Mouse (Mus musculus): Measurements from ENCODE around the gene Wsb2. TPM values are rescaled to one million over a fixed set of nuclear protein-coding genes. Genes with fewer than 3 reads are reported as not detected.
"Not testable (repeated sequence)": the region's sequence is repeated elsewhere in the genome, so short reads cannot be mapped to it uniquely, and the experiment has no call there.

Gene Wsb2
- polyA plus RNA-seq, 1 experiment: 120 TPM

DNA sequence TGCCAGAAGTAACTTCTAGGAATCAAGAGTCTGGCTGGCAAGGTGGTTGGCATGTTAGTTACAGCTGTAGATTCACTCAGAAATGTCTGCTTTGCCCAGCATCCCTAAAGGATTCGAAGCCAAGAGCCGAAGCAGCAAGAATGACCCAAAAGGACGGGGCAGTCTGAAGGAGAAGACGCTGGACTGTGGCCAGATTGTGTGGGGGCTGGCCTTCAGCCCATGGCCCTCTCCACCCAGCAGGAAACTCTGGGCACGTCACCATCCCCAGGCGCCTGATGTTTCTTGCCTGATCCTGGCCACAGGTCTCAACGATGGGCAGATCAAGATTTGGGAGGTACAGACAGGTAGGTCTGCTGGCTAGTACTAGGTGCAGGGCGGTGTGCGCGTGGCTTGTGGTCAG lies 13.5 kb downstream of the Wsb2 start:
- no peak overlapping the region for H3K4me3 ChIP-seq (ENCODE audit: control insufficient read depth, insufficient read depth, low read length)
- H3K27me3 ChIP-seq (ENCODE audit: control insufficient read depth, insufficient read depth, low read length): no peaks in the 10 kb centered on the region
- H3K4me1 ChIP-seq (replicated peaks; ENCODE audit: control insufficient read depth, insufficient read depth, low read length): no peaks in the 10 kb centered on the region
- 85% methylated on average over 10 of the region's 10 CpGs for WGBS
- TF ChIP-seq CTCF (IDR thresholded peaks at IDR 0.05; ENCODE audit: borderline replicate concordance, control insufficient read depth, extremely low read depth, insufficient read depth, low read length, poor library complexity) (no peak), POLR2A (IDR thresholded peaks at IDR 0.05; ENCODE audit: control insufficient read depth, extremely low read depth, insufficient read depth, low read length, poor library complexity) (no peak)
- H3K27ac ChIP-seq (ENCODE audit: control insufficient read depth, insufficient read depth, low read length): no peak overlapping the region
- H3K36me3 ChIP-seq (ENCODE audit: control insufficient read depth, insufficient read depth, low read length): peaks cover 65% of the 10 kb centered on the region
- DNase-seq: no peak

DNA sequence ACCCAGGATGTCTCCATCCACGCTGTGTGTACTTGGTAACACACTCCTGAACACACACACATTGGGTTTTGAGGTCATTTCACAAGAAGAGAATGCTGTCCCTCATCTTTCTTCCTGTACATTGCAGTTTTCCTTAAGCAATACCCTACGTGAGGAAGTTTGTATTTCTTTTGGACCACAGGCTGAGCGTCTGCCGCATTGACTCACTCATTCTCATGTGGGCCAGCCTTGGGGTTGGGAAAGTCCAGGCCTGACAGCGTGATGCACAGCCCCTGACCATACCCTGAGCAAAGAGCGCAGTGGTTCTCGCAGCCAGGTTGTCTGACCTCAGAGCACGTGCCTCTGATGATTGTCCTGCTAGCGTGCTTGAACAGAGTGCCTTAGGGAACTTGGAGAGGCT lies 16.3 kb downstream of the Wsb2 start:
- no peak overlapping the region for H3K4me3 ChIP-seq (ENCODE audit: control insufficient read depth, insufficient read depth, low read length)
- 96% methylated on average over 9 of the region's 9 CpGs for WGBS
- no peak for DNase-seq
- no peak overlapping the region for H3K27ac ChIP-seq (ENCODE audit: control insufficient read depth, insufficient read depth, low read length)
- no peaks in the 10 kb centered on the region for H3K27me3 ChIP-seq (ENCODE audit: control insufficient read depth, insufficient read depth, low read length)
- H3K4me1 ChIP-seq (replicated peaks; ENCODE audit: control insufficient read depth, insufficient read depth, low read length): no peaks in the 10 kb centered on the region
- peaks cover 73% of the 10 kb centered on the region for H3K36me3 ChIP-seq (ENCODE audit: control insufficient read depth, insufficient read depth, low read length)
- TF ChIP-seq POLR2A (IDR thresholded peaks at IDR 0.05; ENCODE audit: control insufficient read depth, extremely low read depth, insufficient read depth, low read length, poor library complexity) (no peak), CTCF (IDR thresholded peaks at IDR 0.05; ENCODE audit: borderline replicate concordance, control insufficient read depth, extremely low read depth, insufficient read depth, low read length, poor library complexity) (0 out of 2 replicates have a peak, but pooled peaks have one; percentile 18)

DNA sequence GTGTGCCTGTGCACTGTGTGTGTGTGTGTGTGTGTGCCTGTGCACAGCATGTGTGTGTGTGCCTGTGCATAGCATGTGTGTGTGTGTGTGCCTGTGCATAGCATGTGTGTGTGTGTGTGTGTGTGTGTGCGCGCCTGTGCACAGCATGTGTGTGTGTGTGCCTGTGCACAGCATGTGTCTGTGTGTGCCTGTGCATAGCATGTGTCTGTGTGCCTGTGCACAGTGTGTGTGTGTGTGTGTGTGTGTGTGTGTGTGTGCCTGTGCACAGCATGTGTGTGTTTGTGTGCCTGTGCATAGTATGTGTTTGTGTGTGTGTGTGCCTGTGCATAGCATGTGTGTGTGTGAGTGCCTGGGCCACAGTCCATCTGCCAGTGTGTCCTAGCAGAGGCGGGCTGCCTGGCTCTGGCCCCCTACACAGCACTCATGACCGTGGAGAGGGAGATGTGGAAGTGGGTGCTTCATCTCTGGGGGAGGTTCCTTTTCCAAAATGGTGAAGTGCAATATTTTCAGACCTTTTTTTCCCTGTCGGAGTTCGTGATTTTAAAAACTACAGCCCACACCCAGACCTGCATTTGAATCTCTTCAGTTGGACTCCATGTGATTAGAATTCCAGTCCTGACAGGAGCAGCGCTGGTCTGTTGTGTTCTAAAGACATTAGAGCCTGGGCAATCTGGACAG lies 17.4 kb downstream of the Wsb2 start:
- TF ChIP-seq POLR2A (IDR thresholded peaks at IDR 0.05; ENCODE audit: control insufficient read depth, extremely low read depth, insufficient read depth, low read length, poor library complexity) (no peak), CTCF (IDR thresholded peaks at IDR 0.05; ENCODE audit: borderline replicate concordance, control insufficient read depth, extremely low read depth, insufficient read depth, low read length, poor library complexity) (no peak)
- no peak for DNase-seq
- Histone ChIP-seq H3K27ac (ENCODE audit: control insufficient read depth, insufficient read depth, low read length) (no peak overlapping the region), H3K4me3 (ENCODE audit: control insufficient read depth, insufficient read depth, low read length) (no peak overlapping the region), H3K36me3 (ENCODE audit: control insufficient read depth, insufficient read depth, low read length) (peaks cover 71% of the 10 kb centered on the region), H3K4me1 (replicated peaks; ENCODE audit: control insufficient read depth, insufficient read depth, low read length) (no peaks in the 10 kb centered on the region), H3K27me3 (ENCODE audit: control insufficient read depth, insufficient read depth, low read length) (no peaks in the 10 kb centered on the region)
- WGBS: 88% methylated on average over 7 of the region's 7 CpGs

DNA sequence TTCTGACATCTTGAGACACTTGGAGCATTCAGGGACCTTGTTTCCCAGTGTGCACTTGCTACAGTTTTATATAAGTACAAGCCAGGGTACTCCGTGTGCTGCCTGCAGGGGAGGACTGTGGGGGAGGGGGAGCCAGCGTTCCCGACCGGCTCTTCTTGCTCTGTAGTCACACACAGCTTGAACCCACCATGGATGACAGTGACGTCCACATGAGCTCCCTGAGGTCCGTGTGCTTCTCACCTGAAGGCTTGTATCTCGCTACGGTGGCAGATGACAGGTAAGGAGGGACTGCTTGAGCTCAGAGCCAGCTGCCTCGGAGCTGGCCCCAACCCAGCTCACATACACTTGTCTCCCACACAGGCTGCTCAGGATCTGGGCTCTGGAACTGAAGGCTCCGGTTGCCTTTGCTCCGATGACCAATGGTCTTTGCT lies 19.2 kb downstream of the Wsb2 start:
- DNase-seq: no peak
- Histone ChIP-seq H3K4me1 (replicated peaks; ENCODE audit: control insufficient read depth, insufficient read depth, low read length) (no peaks in the 10 kb centered on the region), H3K36me3 (ENCODE audit: control insufficient read depth, insufficient read depth, low read length) (peaks cover 73% of the 10 kb centered on the region), H3K27ac (ENCODE audit: control insufficient read depth, insufficient read depth, low read length) (no peak overlapping the region), H3K4me3 (ENCODE audit: control insufficient read depth, insufficient read depth, low read length) (no peak overlapping the region), H3K27me3 (ENCODE audit: control insufficient read depth, insufficient read depth, low read length) (no peaks in the 10 kb centered on the region)
- TF ChIP-seq CTCF (IDR thresholded peaks at IDR 0.05; ENCODE audit: borderline replicate concordance, control insufficient read depth, extremely low read depth, insufficient read depth, low read length, poor library complexity): no peak
- no peak for TF ChIP-seq POLR2A (IDR thresholded peaks at IDR 0.05; ENCODE audit: control insufficient read depth, extremely low read depth, insufficient read depth, low read length, poor library complexity)
- WGBS: 96% methylated on average over 11 of the region's 11 CpGs

DNA sequence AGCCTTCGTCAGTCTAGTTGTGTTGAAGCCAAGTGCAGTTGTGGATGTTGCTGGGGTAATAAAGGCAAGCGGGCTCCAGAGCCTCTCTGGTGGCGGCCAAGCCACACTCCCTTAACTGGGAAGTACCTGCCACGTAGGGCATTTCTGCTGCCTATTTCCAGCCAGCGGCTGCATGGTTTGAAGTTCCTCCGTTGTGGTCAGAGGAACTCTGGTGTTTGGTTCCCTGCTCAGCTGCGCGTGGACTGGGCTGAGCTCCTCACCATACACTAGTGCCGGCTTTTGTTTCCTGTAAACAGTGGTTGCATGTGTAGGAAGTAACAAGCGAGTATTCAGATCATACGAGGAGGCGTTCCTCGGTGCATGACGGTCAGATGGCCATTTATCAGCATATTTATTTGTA lies 20.6 kb downstream of the Wsb2 start:
- WGBS: 49% methylated on average over 14 of the region's 14 CpGs

DNA sequence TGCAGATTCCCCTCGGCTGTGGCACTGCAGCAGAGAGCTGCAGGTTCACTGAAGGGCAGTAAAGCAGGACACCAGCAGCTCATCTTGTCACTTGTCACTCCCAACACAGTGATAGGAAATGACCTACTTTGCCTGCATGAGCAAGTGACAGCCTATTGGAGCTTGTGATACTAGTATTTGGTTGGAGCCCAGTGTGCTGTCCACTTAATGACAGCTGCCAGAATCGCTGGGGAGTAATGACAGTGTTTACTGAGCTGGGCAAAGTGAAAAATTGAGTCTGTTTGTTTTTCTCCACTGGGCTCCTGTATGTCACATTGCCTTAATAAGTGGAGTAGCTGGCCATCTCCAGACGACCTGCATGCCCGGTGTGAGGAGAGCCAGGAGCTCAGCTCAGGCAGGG lies 23.1 kb downstream of the Wsb2 start:
- TF ChIP-seq CTCF (IDR thresholded peaks at IDR 0.05; ENCODE audit: borderline replicate concordance, control insufficient read depth, extremely low read depth, insufficient read depth, low read length, poor library complexity): no peak
- TF ChIP-seq POLR2A (IDR thresholded peaks at IDR 0.05; ENCODE audit: control insufficient read depth, extremely low read depth, insufficient read depth, low read length, poor library complexity): no peak
- Histone ChIP-seq H3K27ac (ENCODE audit: control insufficient read depth, insufficient read depth, low read length) (no peak overlapping the region), H3K4me1 (replicated peaks; ENCODE audit: control insufficient read depth, insufficient read depth, low read length) (no peaks in the 10 kb centered on the region), H3K4me3 (ENCODE audit: control insufficient read depth, insufficient read depth, low read length) (no peak overlapping the region), H3K36me3 (ENCODE audit: control insufficient read depth, insufficient read depth, low read length) (peaks cover 60% of the 10 kb centered on the region), H3K27me3 (ENCODE audit: control insufficient read depth, insufficient read depth, low read length) (no peaks in the 10 kb centered on the region)
- 93% methylated on average over 4 of the region's 4 CpGs for WGBS
- DNase-seq: no peak

More for the DNA sequence above, 20.6 kb downstream of the Wsb2 start:
- peaks cover 73% of the 10 kb centered on the region for H3K36me3 ChIP-seq (ENCODE audit: control insufficient read depth, insufficient read depth, low read length)
- H3K4me3 ChIP-seq (ENCODE audit: control insufficient read depth, insufficient read depth, low read length); H3K27ac ChIP-seq (ENCODE audit: control insufficient read depth, insufficient read depth, low read length); H3K4me1 ChIP-seq (replicated peaks; ENCODE audit: control insufficient read depth, insufficient read depth, low read length); DNase-seq; H3K27me3 ChIP-seq (ENCODE audit: control insufficient read depth, insufficient read depth, low read length): not testable (repeated sequence)

DNA sequence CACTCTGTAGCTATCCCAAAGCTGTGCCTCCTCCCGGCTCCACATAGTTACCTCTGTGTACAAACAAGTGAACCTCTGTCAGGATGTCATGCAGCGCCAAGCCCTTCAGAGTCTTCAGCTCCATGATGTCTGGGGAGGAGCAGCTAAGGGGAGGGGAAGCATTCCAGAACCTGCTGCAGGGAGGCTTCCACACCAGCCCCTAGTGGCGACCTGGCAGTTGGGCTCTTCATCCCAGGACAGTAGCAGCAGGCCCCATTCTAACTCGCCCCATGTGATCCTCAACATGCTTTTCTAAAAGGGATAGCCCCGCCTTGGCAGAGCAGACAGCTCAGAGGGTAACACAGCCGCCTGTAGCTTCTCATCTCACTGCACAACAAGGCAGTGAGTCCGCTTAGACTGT lies 24.7 kb downstream of the Wsb2 start:
- no peak for DNase-seq
- WGBS: 93% methylated on average over 7 of the region's 7 CpGs
- H3K36me3 ChIP-seq (ENCODE audit: control insufficient read depth, insufficient read depth, low read length): peaks cover 46% of the 10 kb centered on the region
- TF ChIP-seq POLR2A (IDR thresholded peaks at IDR 0.05; ENCODE audit: control insufficient read depth, extremely low read depth, insufficient read depth, low read length, poor library complexity) (no peak), CTCF (IDR thresholded peaks at IDR 0.05; ENCODE audit: borderline replicate concordance, control insufficient read depth, extremely low read depth, insufficient read depth, low read length, poor library complexity) (no peak)
- H3K27ac ChIP-seq (ENCODE audit: control insufficient read depth, insufficient read depth, low read length): no peak overlapping the region
- H3K4me3 ChIP-seq (ENCODE audit: control insufficient read depth, insufficient read depth, low read length): no peak overlapping the region
- H3K4me1 ChIP-seq (replicated peaks; ENCODE audit: control insufficient read depth, insufficient read depth, low read length): no peaks in the 10 kb centered on the region
- no peaks in the 10 kb centered on the region for H3K27me3 ChIP-seq (ENCODE audit: control insufficient read depth, insufficient read depth, low read length)

All from thymus, adult 2 months (tissue).